Mouse (Mus musculus) midbrain, postnatal 0 days (tissue): ENCODE measurements around the gene Homer2. TPM values are rescaled to one million over a fixed set of nuclear protein-coding genes. Genes with fewer than 3 reads are reported as not detected.
A peak's percentile ranks its signal among the peaks of the same experiment; 100 is the strongest.

Experiments
- ATAC-seq: fragments of 200-750 bp; cut with Nextera tagmentation; 2 replicates; pipeline ENCODE4 v1.8.0; 2017; ENCODE audit warnings: moderate number of reproducible peaks, mild to moderate bottlenecking, moderate TSS enrichment, moderate library complexity; ENCODE audit not compliant: low FRiP score
- DNase-seq: peaks from one replicate; pipeline ENCODE4 v3.0.0-alpha.2; 2015; ENCODE audit warnings: low spot score
- H3K27ac ChIP-seq: fragments of 300-500 bp; sonication (generic); 2 replicates; pipeline ENCODE4 v1.5.1; 2014; ENCODE audit warnings: low read depth, mild to moderate bottlenecking, low read length, mixed read lengths
- H3K27me3 ChIP-seq: fragments of 300-500 bp; sonication (generic); 2 replicates; pipeline ENCODE4 v1.6.1; 2014; ENCODE audit warnings: low read length, control low read depth, mixed read lengths; ENCODE audit not compliant: insufficient read depth
- H3K36me3 ChIP-seq: fragments of 300-500 bp; sonication (generic); 2 replicates; pipeline ENCODE4 v1.6.1; 2014; ENCODE audit warnings: low read length, control low read depth, mixed read lengths; ENCODE audit not compliant: insufficient read depth
- H3K4me1 ChIP-seq: fragments of 300-500 bp; sonication (generic); 2 replicates; pipeline ENCODE4 v1.6.1; 2014; ENCODE audit warnings: mild to moderate bottlenecking, control low read depth, antibody characterized with exemption, low read length, mixed read lengths; ENCODE audit not compliant: insufficient read depth
- H3K4me2 ChIP-seq: fragments of 300-500 bp; sonication (generic); 2 replicates; pipeline ENCODE4 v1.6.1; 2014; ENCODE audit warnings: low read depth, mild to moderate bottlenecking, low read length, mixed read lengths; ENCODE audit not compliant: poor library complexity, severe bottlenecking
- H3K4me3 ChIP-seq: fragments of 300-500 bp; sonication (generic); 2 replicates; pipeline ENCODE4 v1.5.1; 2014; ENCODE audit warnings: low read depth, mild to moderate bottlenecking, low read length, moderate library complexity
- H3K9ac ChIP-seq: fragments of 300-500 bp; sonication (generic); replicated peaks from 2 replicates; pipeline ENCODE4 v1.6.1; 2014; ENCODE audit warnings: mild to moderate bottlenecking, low read length, moderate library complexity, mixed read lengths; ENCODE audit not compliant: poor library complexity, severe bottlenecking
- H3K9me3 ChIP-seq: fragments of 300-500 bp; sonication (generic); 2 replicates; pipeline ENCODE4 v1.6.1; 2016; ENCODE audit warnings: low read length, control low read depth
- CTCF ChIP-seq: IDR thresholded peaks from 2 replicates; pipeline ENCODE4 v1.5.1; 2016; ENCODE audit warnings: antibody characterized with exemption, mild to moderate bottlenecking
- WGBS: fragments of 180-500 bp; shearing (Covaris S2); extraction: QIAGEN DNeasy Blood & Tissue Kit; methylation state at CpG from one replicate; pipeline ENCODE4 v1.1.7; 2014; 5-methylcytosine and 5-hydroxymethylcytosine counted together
- polyA plus RNA-seq: library from polyadenylated mRNA; unstranded; fragments of >200 nt; fragmentation: Nextera tagmentation; extraction: Ambion mirVana; gene quantifications from 2 replicates; pipeline ENCODE4 v1.2.1, GENCODE M21; 2015
- total RNA-seq: library from RNA; depleted of rRNA; stranded (reverse); fragments of >200 nt; gene quantifications from 2 replicates; pipeline ENCODE4 v1.2.3, GENCODE M21; 2014

Homer2 gene
- total and polyA plus RNA-seq, 2 experiments from 2014 or later: 25.6 to 29.5 TPM

DNA sequence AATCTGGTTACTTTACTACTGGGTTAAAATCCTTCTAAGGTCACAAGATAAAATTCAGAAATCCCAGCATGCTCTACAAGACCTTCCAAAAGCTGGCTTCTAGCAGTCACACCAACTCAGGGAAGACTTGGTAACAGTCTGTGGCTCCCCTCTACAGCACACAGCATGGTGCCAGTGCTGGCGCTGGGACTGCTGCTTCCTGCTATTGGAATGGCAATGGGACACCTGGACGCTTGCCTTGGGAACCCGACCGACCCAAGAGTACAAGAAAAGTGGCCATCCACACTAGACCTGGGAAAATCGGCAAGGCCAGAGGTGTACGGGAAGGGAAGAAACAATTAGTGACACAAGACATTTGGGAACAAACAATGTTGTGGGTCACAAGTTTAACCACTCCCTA lies 74.7 kb downstream of the Homer2 start:
- TF ChIP-seq CTCF: no peak
- Histone ChIP-seq H3K27me3 (no peaks in the 10 kb centered on the region), H3K4me2 (no peak overlapping the region), H3K27ac (no peak overlapping the region), H3K36me3 (0 out of 2 replicates have a peak, but pooled peaks cover 3% of the 10 kb centered on the region), H3K9me3 (no peaks in the 10 kb centered on the region), H3K9ac (no peak overlapping the region), H3K4me3 (no peak overlapping the region), H3K4me1 (no peaks in the 10 kb centered on the region)
- ATAC-seq (no peak), DNase-seq (no peak)
- 62% methylated on average over 6 of the region's 6 CpGs for WGBS

- 0 out of 2 replicates have a peak, but pooled peaks cover 3% of the 10 kb centered on the region for H3K36me3 ChIP-seq
- DNase-seq (no peak), ATAC-seq (no peak)
- H3K4me1 ChIP-seq: no peaks in the 10 kb centered on the region
- H3K9ac ChIP-seq: no peak overlapping the region
- no peak for TF ChIP-seq CTCF
- H3K4me3 ChIP-seq: no peak overlapping the region
- H3K4me2 ChIP-seq: no peak overlapping the region
- 89% methylated on average over 8 of the region's 8 CpGs for WGBS
- no peaks in the 10 kb centered on the region for H3K9me3 ChIP-seq
- H3K27me3 ChIP-seq: no peaks in the 10 kb centered on the region
- no peak overlapping the region for H3K27ac ChIP-seq
These were observed 76.1 kb downstream of the Homer2 start for GRCm38 (mm10) chr7:81631261-81631660.

DNA sequence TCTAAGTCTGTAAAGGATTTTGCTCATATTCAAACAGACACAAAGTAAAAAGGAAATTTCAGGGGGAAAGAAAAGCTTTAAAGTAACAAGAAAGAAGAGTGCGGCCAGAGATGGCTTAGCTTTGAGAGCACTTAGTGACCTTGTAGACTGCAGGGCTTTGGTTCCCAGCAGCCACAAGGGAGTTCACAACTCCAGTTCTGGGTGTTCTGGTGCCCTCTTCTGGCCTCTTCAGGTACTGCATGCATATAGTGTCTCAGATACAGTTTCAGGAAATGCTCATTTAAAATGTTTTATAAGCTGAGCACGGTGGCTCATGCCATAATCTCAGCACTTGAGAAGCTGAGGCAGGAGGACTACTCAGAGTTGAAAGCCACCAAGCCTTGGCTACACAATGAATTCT lies 80.9 kb downstream of the Homer2 start:
- no peaks in the 10 kb centered on the region for H3K9me3 ChIP-seq
- H3K36me3 ChIP-seq: no peaks in the 10 kb centered on the region
- H3K27me3 ChIP-seq: no peaks in the 10 kb centered on the region
- no peak overlapping the region for H3K9ac ChIP-seq
- no peaks in the 10 kb centered on the region for H3K4me1 ChIP-seq
- ATAC-seq: no peak
- H3K4me2 ChIP-seq: no peak overlapping the region
- no peak overlapping the region for H3K27ac ChIP-seq
- TF ChIP-seq CTCF: peak; percentile 63
- no peak for DNase-seq
- H3K4me3 ChIP-seq: no peak overlapping the region
- WGBS: 86% methylated on average over 2 of the region's 2 CpGs

DNA sequence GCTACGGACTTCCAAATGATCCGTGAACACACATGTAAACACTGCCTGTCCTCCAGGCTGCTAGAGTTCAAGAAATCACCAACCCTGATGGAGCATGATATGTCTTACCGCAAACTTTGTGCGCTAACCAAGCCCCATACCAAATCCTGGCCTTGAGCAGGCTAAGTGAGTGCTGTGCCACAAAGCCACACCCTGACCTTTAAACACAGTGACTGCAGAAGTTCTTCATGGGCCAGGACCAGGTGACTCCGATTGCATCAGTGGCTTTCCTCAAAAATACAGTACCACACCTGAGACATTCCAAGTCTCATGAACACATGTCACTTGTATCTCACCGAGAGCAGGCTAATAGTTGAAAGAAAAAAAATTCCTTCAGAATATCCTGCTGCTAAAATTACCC lies 83.6 kb downstream of the Homer2 start:
- Histone ChIP-seq H3K27me3 (no peaks in the 10 kb centered on the region), H3K9ac (no peak overlapping the region), H3K4me1 (no peaks in the 10 kb centered on the region), H3K36me3 (no peaks in the 10 kb centered on the region), H3K4me2 (no peak overlapping the region), H3K4me3 (no peak overlapping the region), H3K9me3 (no peaks in the 10 kb centered on the region), H3K27ac (no peak overlapping the region)
- ATAC-seq (no peak), DNase-seq (no peak)
- 84% methylated on average over 6 of the region's 6 CpGs for WGBS
- no peak for TF ChIP-seq CTCF

DNA sequence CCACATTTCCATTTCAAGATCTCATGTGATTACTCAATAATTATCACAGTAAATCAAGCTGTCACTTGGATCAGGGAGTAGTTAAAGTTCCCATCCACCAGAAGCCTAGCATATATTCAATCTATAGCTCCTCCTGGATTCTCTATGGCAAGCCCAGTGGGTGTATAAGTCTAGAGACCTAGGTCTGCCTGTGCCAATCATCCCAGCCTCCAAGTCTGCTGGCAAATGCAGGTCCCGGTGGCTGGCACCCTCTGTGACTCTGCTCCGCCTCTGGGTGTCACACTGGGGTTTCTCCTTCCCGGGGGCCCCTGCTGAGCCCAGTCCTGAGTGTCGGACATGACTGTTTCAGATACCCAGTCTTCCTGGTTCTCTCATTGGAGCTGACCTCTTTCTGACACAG lies 84.5 kb downstream of the Homer2 start:
- no peak for DNase-seq
- no peak for TF ChIP-seq CTCF
- 85% methylated on average over 4 of the region's 4 CpGs for WGBS
- no peaks in the 10 kb centered on the region for H3K9me3 ChIP-seq
- ATAC-seq: no peak
- no peaks in the 10 kb centered on the region for H3K36me3 ChIP-seq
- no peaks in the 10 kb centered on the region for H3K27me3 ChIP-seq
- H3K4me2 ChIP-seq: no peak overlapping the region
- H3K27ac ChIP-seq: no peak overlapping the region
- H3K4me3 ChIP-seq: no peak overlapping the region
- no peak overlapping the region for H3K9ac ChIP-seq
- H3K4me1 ChIP-seq: no peaks in the 10 kb centered on the region

DNA sequence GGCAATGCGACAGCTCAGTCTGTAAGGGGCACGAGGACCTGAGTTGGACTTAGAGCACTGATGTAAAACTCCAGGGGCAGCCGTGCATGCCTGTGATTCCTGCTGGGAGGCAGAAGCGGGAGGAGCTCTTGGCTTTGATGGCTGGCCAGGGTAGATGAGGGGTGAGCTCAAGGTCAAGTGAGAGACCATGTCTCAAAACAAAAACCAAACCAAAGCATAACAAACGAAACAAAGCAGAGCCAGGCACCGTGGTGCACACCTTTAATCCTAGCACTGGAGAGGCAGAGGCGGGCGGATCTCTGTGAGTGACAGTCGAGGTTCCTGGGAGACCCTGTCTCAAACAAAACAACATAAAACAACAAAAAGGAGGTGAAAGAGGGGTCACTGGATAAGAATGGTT lies 92.3 kb downstream of the Homer2 start:
- WGBS: 60% methylated on average over 9 of the region's 9 CpGs
- DNase-seq (no peak), ATAC-seq (no peak)
- no peak for TF ChIP-seq CTCF
- H3K4me2 ChIP-seq: no peak overlapping the region
- peaks cover 6% of the 10 kb centered on the region; the same call in 1 of the 2 replicates for H3K36me3 ChIP-seq
- no peak overlapping the region for H3K4me3 ChIP-seq
- H3K27me3 ChIP-seq: no peaks in the 10 kb centered on the region
- no peaks in the 10 kb centered on the region for H3K9me3 ChIP-seq
- H3K9ac ChIP-seq: no peak overlapping the region
- H3K4me1 ChIP-seq: no peaks in the 10 kb centered on the region
- H3K27ac ChIP-seq: no peak overlapping the region
